Mouse (Mus musculus) MEL (cell line): ENCODE data around the gene Mthfd2. TPM values are rescaled to one million over a fixed set of nuclear protein-coding genes. Genes with fewer than 3 reads are reported as not detected.

Source experiments
- DNase-seq: peaks from one replicate; pipeline ENCODE4 v3.0.0; 2011; ENCODE audit warnings: low read depth, low spot score
- H3K27ac ChIP-seq: 2 replicates; pipeline ENCODE4 v1.5.1; 2012; ENCODE audit warnings: low read depth, mild to moderate bottlenecking, control low read depth, low read length, moderate library complexity; ENCODE audit not compliant: control insufficient read depth
- H3K27me3 ChIP-seq, 2 experiments: fragments of 150-350 bp in 1 of 2; sonication (generic) in 1 of 2; 2 replicates each; pipeline ENCODE4 v1.6.1; 2012; ENCODE audit warnings: low read length in 2 of 2, mild to moderate bottlenecking in 2 of 2, improper control_type of control experiment in 1 of 2, moderate library complexity in 1 of 2; ENCODE audit not compliant: insufficient read depth in 2 of 2, control insufficient read depth in 1 of 2
- H3K36me3 ChIP-seq, 2 experiments: 2 replicates each; pipeline ENCODE4 v1.6.1; 2012 to 2014; ENCODE audit warnings: low read length in 2 of 2, improper control_type of control experiment in 1 of 2, inconsistent platforms in 1 of 2, mild to moderate bottlenecking in 1 of 2; ENCODE audit not compliant: insufficient read depth in 2 of 2, control insufficient read depth in 1 of 2
- H3K4me1 ChIP-seq, 2 experiments: fragments of 150-350 bp in 1 of 2; sonication (generic) in 1 of 2; 2 replicates each; pipeline ENCODE4 v1.6.1; 2012; ENCODE audit warnings: low read length in 2 of 2, improper control_type of control experiment in 1 of 2, mild to moderate bottlenecking in 1 of 2; ENCODE audit not compliant: insufficient read depth in 2 of 2, control insufficient read depth in 1 of 2
- H3K4me3 ChIP-seq, 2 experiments: fragments of 150-350 bp in 1 of 2; sonication (generic) in 1 of 2; 2 replicates each; pipeline ENCODE4 v1.5.1; 2012; ENCODE audit warnings: low read depth in 2 of 2, low read length in 2 of 2, mild to moderate bottlenecking in 2 of 2, moderate library complexity in 2 of 2, control low read depth in 1 of 2, improper control_type of control experiment in 1 of 2; ENCODE audit not compliant: control insufficient read depth in 1 of 2, insufficient read depth in 1 of 2
- H3K79me2 ChIP-seq: 2 replicates; pipeline ENCODE4 v1.6.1; 2012; ENCODE audit warnings: mild to moderate bottlenecking, low read length, moderate library complexity; ENCODE audit not compliant: control insufficient read depth, poor library complexity, insufficient read depth
- H3K9ac ChIP-seq: 2 replicates; pipeline ENCODE4 v1.6.1; 2012; ENCODE audit warnings: low read depth, mild to moderate bottlenecking, control low read depth, low read length, moderate library complexity; ENCODE audit not compliant: control insufficient read depth, poor library complexity, severe bottlenecking
- H3K9me3 ChIP-seq: fragments of 150-350 bp; sonication (generic); replicated peaks from 2 replicates; pipeline ENCODE4 v1.6.1; 2012; ENCODE audit warnings: mild to moderate bottlenecking, low read length, improper control_type of control experiment, moderate library complexity; ENCODE audit not compliant: insufficient read depth
- BHLHE40 ChIP-seq: IDR thresholded peaks from 2 replicates; pipeline ENCODE4 v1.6.1; 2012; ENCODE audit warnings: low read depth, mild to moderate bottlenecking, inconsistent platforms, low read length, improper control_type of control experiment, borderline replicate concordance
- CHD1 ChIP-seq: IDR thresholded peaks from 2 replicates; pipeline ENCODE4 v1.6.1; 2012; ENCODE audit warnings: low read depth, mild to moderate bottlenecking, inconsistent platforms, low read length, improper control_type of control experiment
- CTCF ChIP-seq, 3 experiments: IDR thresholded peaks in 2 of 3; conservative IDR thresholded peaks in 1 of 3; 2 replicates each; pipeline ENCODE4 v1.5.1; 2011 to 2012; ENCODE audit warnings: low read length in 3 of 3, low read depth in 2 of 3, mild to moderate bottlenecking in 2 of 3, improper control_type of control experiment in 1 of 3, inconsistent platforms in 1 of 3, mixed read lengths in 1 of 3, moderate library complexity in 1 of 3; ENCODE audit not compliant: control insufficient read depth in 1 of 3, insufficient read depth in 1 of 3, poor library complexity in 1 of 3, severe bottlenecking in 1 of 3
- ELF1 ChIP-seq: IDR thresholded peaks from 2 replicates; pipeline ENCODE4 v1.6.1; 2014; ENCODE audit warnings: low read depth, mild to moderate bottlenecking, inconsistent platforms, low read length, improper control_type of control experiment, moderate library complexity
- EP300 ChIP-seq, 2 experiments: IDR thresholded peaks; 2 replicates each; pipeline ENCODE4 v1.6.1; 2011; ENCODE audit warnings: improper control_type of control experiment in 2 of 2, low read length in 2 of 2, low read depth in 1 of 2, mild to moderate bottlenecking in 1 of 2
- ETS1 ChIP-seq: IDR thresholded peaks from 2 replicates; pipeline ENCODE4 v1.6.1; 2012; ENCODE audit warnings: low read depth, mild to moderate bottlenecking, inconsistent platforms, low read length, improper control_type of control experiment, moderate library complexity
- GABPA ChIP-seq: IDR thresholded peaks from 2 replicates; pipeline ENCODE4 v1.6.1; 2012; ENCODE audit warnings: low read depth, mild to moderate bottlenecking, inconsistent platforms, low read length, improper control_type of control experiment, moderate library complexity
- JUND ChIP-seq: IDR thresholded peaks from 2 replicates; pipeline ENCODE4 v1.6.1; 2011; ENCODE audit warnings: low read depth, mild to moderate bottlenecking, improper control_type of control experiment, low read length
- KAT2A ChIP-seq: conservative IDR thresholded peaks from 2 replicates; pipeline ENCODE4 v1.6.1; 2012; ENCODE audit warnings: low read depth, low read length, improper control_type of control experiment, inconsistent platforms
- MAFK ChIP-seq: IDR thresholded peaks from 2 replicates; pipeline ENCODE4 v1.6.1; 2011; ENCODE audit warnings: low read depth, mild to moderate bottlenecking, low read length, improper control_type of control experiment, borderline replicate concordance
- MAX ChIP-seq: IDR thresholded peaks from 2 replicates; pipeline ENCODE4 v1.6.1; 2011; ENCODE audit warnings: low read length, improper control_type of control experiment
- MAZ ChIP-seq: IDR thresholded peaks from 2 replicates; pipeline ENCODE4 v1.6.1; 2012; ENCODE audit warnings: low read depth, mild to moderate bottlenecking, inconsistent platforms, low read length, improper control_type of control experiment
- MEF2A ChIP-seq: IDR thresholded peaks from 2 replicates; pipeline ENCODE4 v1.6.1; 2014; ENCODE audit warnings: low read depth, mild to moderate bottlenecking, inconsistent platforms, low read length, improper control_type of control experiment; ENCODE audit not compliant: poor library complexity, insufficient replicate concordance, severe bottlenecking; ENCODE audit errors: extremely low read depth
- MXI1 ChIP-seq: IDR thresholded peaks from 2 replicates; pipeline ENCODE4 v1.6.1; 2011; ENCODE audit warnings: mild to moderate bottlenecking, low read depth, low read length, improper control_type of control experiment
- MYC ChIP-seq: IDR thresholded peaks from 2 replicates; pipeline ENCODE4 v1.6.1; 2011; ENCODE audit warnings: low read depth, mild to moderate bottlenecking, low read length, improper control_type of control experiment, moderate library complexity
- NELFE ChIP-seq: IDR thresholded peaks from 2 replicates; pipeline ENCODE4 v1.6.1; 2011; ENCODE audit warnings: low read depth, low read length, improper control_type of control experiment
- POLR2A ChIP-seq, 2 experiments: IDR thresholded peaks; 2 replicates each; pipeline ENCODE4 v1.6.1; 2011 to 2012; ENCODE audit warnings: low read length in 2 of 2, mild to moderate bottlenecking in 2 of 2, control low read depth in 1 of 2, improper control_type of control experiment in 1 of 2, low read depth in 1 of 2, moderate library complexity in 1 of 2; ENCODE audit not compliant: control insufficient read depth in 1 of 2, insufficient read depth in 1 of 2, poor library complexity in 1 of 2
- POLR2AphosphoS2 ChIP-seq: IDR thresholded peaks from 2 replicates; pipeline ENCODE4 v1.6.1; 2011; ENCODE audit warnings: low read length, improper control_type of control experiment
- POLR2AphosphoS5 ChIP-seq: IDR thresholded peaks from 2 replicates; pipeline ENCODE4 v1.6.1; 2012; ENCODE audit warnings: low read depth, borderline replicate concordance, mild to moderate bottlenecking, inconsistent platforms, low read length, moderate library complexity, mixed read lengths
- RAD21 ChIP-seq: IDR thresholded peaks from 2 replicates; pipeline ENCODE4 v1.6.1; 2011; ENCODE audit warnings: mild to moderate bottlenecking, low read depth, low read length, improper control_type of control experiment
- RCOR1 ChIP-seq: IDR thresholded peaks from 2 replicates; pipeline ENCODE4 v1.6.1; 2012; ENCODE audit warnings: low read depth, mild to moderate bottlenecking, inconsistent platforms, low read length, improper control_type of control experiment
- SMC3 ChIP-seq: IDR thresholded peaks from 2 replicates; pipeline ENCODE4 v1.6.1; 2011; ENCODE audit warnings: low read depth, low read length, improper control_type of control experiment
- TCF12 ChIP-seq: IDR thresholded peaks from 2 replicates; pipeline ENCODE4 v1.6.1; 2014; ENCODE audit warnings: low read depth, mild to moderate bottlenecking, inconsistent platforms, low read length, improper control_type of control experiment, moderate library complexity
- USF1 ChIP-seq: IDR thresholded peaks from 2 replicates; pipeline ENCODE4 v1.6.1; 2014; ENCODE audit warnings: low read depth, mild to moderate bottlenecking, inconsistent platforms, low read length, improper control_type of control experiment, moderate library complexity
- USF2 ChIP-seq, 2 experiments: IDR thresholded peaks; 2 replicates each; pipeline ENCODE4 v1.6.1; 2011 to 2012; ENCODE audit warnings: improper control_type of control experiment in 2 of 2, low read length in 2 of 2, borderline replicate concordance in 1 of 2, inconsistent platforms in 1 of 2, low read depth in 1 of 2, mild to moderate bottlenecking in 1 of 2; ENCODE audit not compliant: insufficient read depth in 1 of 2
- ZC3H11A ChIP-seq: IDR thresholded peaks from 2 replicates; pipeline ENCODE4 v1.6.1; 2012; ENCODE audit warnings: low read depth, mild to moderate bottlenecking, inconsistent platforms, low read length, improper control_type of control experiment
- ZKSCAN1 ChIP-seq: IDR thresholded peaks from 2 replicates; pipeline ENCODE4 v1.6.1; 2012; ENCODE audit warnings: low read depth, mild to moderate bottlenecking, inconsistent platforms, low read length, improper control_type of control experiment, moderate library complexity
- ZMIZ1 ChIP-seq: IDR thresholded peaks from 2 replicates; pipeline ENCODE4 v1.6.1; 2012; ENCODE audit warnings: low read depth, mild to moderate bottlenecking, inconsistent platforms, low read length, improper control_type of control experiment, moderate library complexity
- polyA plus RNA-seq, 2 experiments: library from polyadenylated mRNA; stranded (reverse) in 1 of 2; unstranded in 1 of 2; fragments of >175 nt in 1 of 2; fragments of >200 nt in 1 of 2; gene quantifications; 2 replicates each; pipeline versions ENCODE4 v1.2.1 to v1.2.4; 2012; ENCODE audit warnings: low replicate concordance in 2 of 2, low read depth in 1 of 2; ENCODE audit not compliant: insufficient read length in 2 of 2, insufficient read depth in 1 of 2, missing spikeins in 1 of 2
- total RNA-seq: library from RNA; depleted of rRNA; stranded (reverse); fragments of 300-350 nt; gene quantifications from 2 replicates; pipeline ENCODE4 v1.2.3, GENCODE M21; 2012

Mthfd2 gene
- total and polyA plus RNA-seq, 3 experiments, result 80.5 to 558 (median 219) TPM

- no peak overlapping the region for H3K9ac ChIP-seq
- no peaks in the 10 kb centered on the region for H3K4me1 ChIP-seq
- H3K9me3 ChIP-seq, result no peaks in the 10 kb centered on the region
- H3K27ac ChIP-seq, result no peak overlapping the region
- H3K4me3 ChIP-seq, result no peak overlapping the region; a peak in 1 of 4 replicates
- peaks cover 3 to 8% of the 10 kb centered on the region in 2 experiments; a peak in 3 of 4 replicates for H3K27me3 ChIP-seq
- DNase-seq, result no peak
- H3K36me3 ChIP-seq, result no peaks in the 10 kb centered on the region; a peak in 2 of 4 replicates
- no peaks in the 10 kb centered on the region for H3K79me2 ChIP-seq
- TF ChIP-seq EP300 (IDR thresholded peaks at IDR 0.05; ENCODE audit: low read depth in 1 of 2, low read length in 2 of 2), result no peak
- TF ChIP-seq USF1, result no peak
- no peak for TF ChIP-seq POLR2AphosphoS5
- no peak for TF ChIP-seq RCOR1
- no peak for TF ChIP-seq BHLHE40
- no peak for TF ChIP-seq MXI1
- TF ChIP-seq MEF2A, result no peak
- TF ChIP-seq GABPA, result no peak
- no peak for TF ChIP-seq TCF12
- no peak for TF ChIP-seq KAT2A
- no peak for TF ChIP-seq ELF1
- no peak for TF ChIP-seq CHD1
- TF ChIP-seq CTCF (IDR thresholded peaks at IDR 0.05 in 2 of 3, conservative IDR thresholded peaks at IDR 0.05 in 1 of 3; ENCODE audit: control insufficient read depth in 1 of 3, insufficient read depth in 1 of 3, low read depth in 2 of 3, low read length in 3 of 3, poor library complexity in 1 of 3, severe bottlenecking in 1 of 3), result no peak
- TF ChIP-seq MAX, result no peak
- TF ChIP-seq ZKSCAN1, result no peak
- TF ChIP-seq ZMIZ1, result no peak
These were observed 58.1 kb downstream of the Mthfd2 start for GRCm38 (mm10) chr6:83267616-83268015.

- Histone ChIP-seq H3K36me3 (no peaks in the 10 kb centered on the region; a peak in 2 of 4 replicates), H3K9ac (no peak overlapping the region), H3K27ac (no peak overlapping the region), H3K4me3 (no peak overlapping the region), H3K27me3 (peaks cover 6 to 13% of the 10 kb centered on the region in 2 experiments; a peak in 3 of 4 replicates), H3K79me2 (no peaks in the 10 kb centered on the region), H3K4me1 (no peaks in the 10 kb centered on the region), H3K9me3 (no peaks in the 10 kb centered on the region)
- DNase-seq, result no peak
- TF ChIP-seq JUND (no peak), MAZ (no peak), MAX (no peak), POLR2AphosphoS2 (no peak), MXI1 (no peak), KAT2A (no peak), RCOR1 (no peak), SMC3 (no peak), USF2 (IDR thresholded peaks at IDR 0.05; ENCODE audit: borderline replicate concordance in 1 of 2, insufficient read depth in 1 of 2, low read depth in 1 of 2, low read length in 2 of 2) (no peak), MAFK (no peak), ETS1 (no peak), BHLHE40 (no peak), MYC (no peak), NELFE (no peak), ZC3H11A (no peak), ELF1 (no peak), RAD21 (no peak), POLR2A (IDR thresholded peaks at IDR 0.05; ENCODE audit: control insufficient read depth in 1 of 2, insufficient read depth in 1 of 2, low read depth in 1 of 2, low read length in 2 of 2, poor library complexity in 1 of 2) (no peak), GABPA (no peak), TCF12 (no peak)
These were observed 60.1 kb downstream of the Mthfd2 start for GRCm38 (mm10) chr6:83265653-83266052.
